Mouse (Mus musculus) adrenal gland, postnatal 4 days (tissue): ENCODE data around the gene Olfr385. TPM values are rescaled to one million over a fixed set of nuclear protein-coding genes. Genes with fewer than 3 reads are reported as not detected.
"Not testable (repeated sequence)": the region's sequence is repeated elsewhere in the genome, so short reads cannot be mapped to it uniquely, and the experiment has no call there.

Experiments used
- DNase-seq, 2 experiments: peaks; one replicate each; pipeline ENCODE4 v3.0.0; 2021 to 2022; ENCODE audit warnings: low spot score in 2 of 2, mixed read lengths in 2 of 2
- long read RNA-seq, 2 experiments: library from polyadenylated mRNA; stranded (forward); transcript quantifications; one replicate each; pipeline ENCODE4 v2.0.0; 2021
- total RNA-seq, 2 experiments: library from RNA; stranded (reverse); gene quantifications; 2 replicates each; pipeline ENCODE4 v1.2.3; 2021

The Olfr385 gene
- not detected for total RNA-seq
- long read RNA-seq, experiment 1, result 0 reads
- long read RNA-seq, experiment 2, result 0 reads

GRCm38 (mm10) chr11:73592908-73593307 is at the start of gene Olfr385:
TSS of gene Olfr385 (minus strand) at chr11:73593008.
- no peak for DNase-seq

- DNase-seq, result no peak
Measured at GRCm38 (mm10) chr11:73598294-73598693, 5.5 kb upstream of the Olfr385 start, which contains the start of gene Olfr384. TSS of gene Olfr384 (plus strand) at chr11:73598594.

GRCm38 (mm10) chr11:73583188-73583587 is 9.6 kb downstream of the Olfr385 start:
- not testable (repeated sequence) for DNase-seq

DNA sequence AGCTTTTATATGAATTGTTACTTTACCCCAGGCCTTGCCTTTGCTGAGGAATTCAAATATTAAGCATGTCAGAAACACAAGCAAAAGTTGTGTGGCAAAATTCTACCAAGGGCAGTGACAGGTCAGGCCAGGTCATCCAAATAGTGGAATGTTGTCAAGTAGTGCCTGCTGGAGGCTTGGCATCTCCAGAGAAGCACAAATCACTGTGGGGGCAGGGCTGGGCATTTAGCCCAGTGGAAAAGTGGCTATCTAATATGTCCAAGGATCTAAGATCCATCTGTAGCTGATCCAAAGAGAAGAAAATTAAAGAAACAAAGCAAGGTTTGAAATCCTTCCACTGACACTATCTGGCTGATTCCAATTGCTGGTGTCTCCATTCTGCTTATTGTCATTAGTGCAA is 12.9 kb downstream of the Olfr385 start:
- DNase-seq, result no peak

Other genes with a start within 250 kb of the Olfr385 start
- gene Olfr20, start 242.2 kb downstream of the Olfr385 start, total RNA-seq, result not detected
- not detected for gene Olfr376, start 221.8 kb downstream of the Olfr385 start, total RNA-seq
- gene Olfr1, start 193.4 kb downstream of the Olfr385 start, total RNA-seq, result not detected
- gene Olfr378, start 164.5 kb downstream of the Olfr385 start, total RNA-seq, result not detected
- not detected for gene Olfr380, start 135.5 kb downstream of the Olfr385 start, total RNA-seq
- gene Olfr381, start 101.4 kb downstream of the Olfr385 start, total RNA-seq, result not detected
- gene Olfr382, start 75.8 kb downstream of the Olfr385 start, total RNA-seq, result not detected
- gene Olfr384, start 5.6 kb upstream of the Olfr385 start, total RNA-seq, result not detected
- gene Zfp735, start 95.8 kb upstream of the Olfr385 start, total RNA-seq, result not detected
- gene Olfr389, start 187.7 kb upstream of the Olfr385 start, total RNA-seq, result not detected
- gene Olfr390, start 190.0 kb upstream of the Olfr385 start, total RNA-seq, result not detected
- gene Olfr391-ps, start 210.0 kb upstream of the Olfr385 start, total RNA-seq, result not detected
- gene Olfr392, start 224.0 kb upstream of the Olfr385 start, total RNA-seq, result not detected